Mouse (Mus musculus) CD4-positive, CD25-positive, alpha-beta regulatory T cell, adult 4 months (primary cell): ENCODE data around the gene Olfr771. TPM values are rescaled to one million over a fixed set of nuclear protein-coding genes. Genes with fewer than 3 reads are reported as not detected.
"Not testable (repeated sequence)": the region's sequence is repeated elsewhere in the genome, so short reads cannot be mapped to it uniquely, and the experiment has no call there.

Source experiments
- ATAC-seq: one replicate; pipeline ENCODE4 v1.8.0; 2017
- polyA plus RNA-seq, 2 experiments: library from polyadenylated mRNA; unstranded; fragments of 100-300 nt; shearing (Covaris generic); gene quantifications; one replicate each; pipeline ENCODE4 v1.2.1; 2017

The Olfr771 gene
- not detected for polyA plus RNA-seq

- no peak for ATAC-seq
Observed at GRCm38 (mm10) chr10:129164651-129165050, at the start of gene Olfr771. Gene Olfr771, minus strand, starts transcription at chr10:129164751.

DNA sequence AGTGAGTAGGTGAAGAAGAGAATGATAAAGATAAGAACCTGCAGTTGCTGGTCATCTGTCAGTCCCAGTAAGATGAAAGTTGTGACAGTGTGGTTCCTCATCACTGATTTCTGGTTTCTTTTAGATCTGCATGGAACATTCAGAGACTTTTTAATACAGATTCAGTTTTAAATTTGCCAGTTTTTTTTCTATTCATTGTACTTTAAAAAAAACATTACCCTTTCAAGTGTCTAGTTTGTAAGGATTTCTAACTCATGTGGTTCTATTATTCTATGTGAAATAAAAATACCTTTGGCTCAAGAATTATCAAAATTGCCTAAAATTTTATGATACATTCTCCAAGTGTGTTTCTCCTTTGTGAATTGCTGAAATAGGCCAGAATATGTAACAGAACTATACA, 22.8 kb upstream of the Olfr771 start, which contains the start of gene Olfr773:
Gene Olfr773 (minus strand): TSS at position 101 of the 400 bp plus-strand sequence.
- ATAC-seq = not testable (repeated sequence)

DNA sequence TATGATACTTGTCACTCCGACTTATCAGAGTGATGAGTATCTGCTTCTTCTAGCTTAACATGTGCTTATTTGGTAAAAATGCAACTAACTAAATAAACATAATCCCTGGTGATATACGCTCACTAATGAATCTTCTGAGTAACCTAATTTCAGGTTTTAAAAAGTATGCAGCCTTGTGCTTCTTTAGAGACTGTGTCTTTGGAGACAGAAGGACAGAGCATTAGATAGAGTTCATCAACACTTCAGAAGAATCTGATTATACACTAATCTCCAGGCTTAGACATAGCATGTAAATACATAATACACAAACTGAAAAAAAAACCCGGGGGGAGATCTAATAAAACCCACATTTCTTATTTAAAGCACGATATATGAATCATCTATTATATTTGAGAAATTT, 13.3 kb upstream of the Olfr771 start, which contains the start of gene Olfr772:
Gene Olfr772 (minus strand): TSS at position 101 of the 400 bp plus-strand sequence.
- ATAC-seq = not testable (repeated sequence)

DNA sequence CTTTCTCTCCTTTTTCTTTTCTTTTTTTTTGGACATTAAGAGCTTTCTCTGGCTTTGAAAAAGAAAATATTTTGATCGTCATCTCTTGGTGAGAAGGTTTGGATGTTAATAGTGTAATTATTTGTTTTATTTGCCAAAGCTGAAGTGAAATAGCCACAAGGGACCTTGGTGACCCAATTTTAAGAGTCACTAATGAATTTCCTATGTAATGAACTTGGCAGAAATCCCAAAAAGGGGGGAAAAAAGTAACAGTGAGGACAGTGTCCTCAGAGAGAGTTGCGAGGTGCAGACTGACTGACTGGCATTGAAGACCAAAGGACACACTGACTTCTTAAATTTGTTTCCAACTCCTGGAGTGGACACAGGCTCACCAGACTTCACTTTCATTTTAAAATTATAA, 25.7 kb downstream of the Olfr771 start, which contains the start of gene Olfr770:
Gene Olfr770 (minus strand): TSS at position 101 of the 400 bp plus-strand sequence.
- ATAC-seq = no peak

DNA sequence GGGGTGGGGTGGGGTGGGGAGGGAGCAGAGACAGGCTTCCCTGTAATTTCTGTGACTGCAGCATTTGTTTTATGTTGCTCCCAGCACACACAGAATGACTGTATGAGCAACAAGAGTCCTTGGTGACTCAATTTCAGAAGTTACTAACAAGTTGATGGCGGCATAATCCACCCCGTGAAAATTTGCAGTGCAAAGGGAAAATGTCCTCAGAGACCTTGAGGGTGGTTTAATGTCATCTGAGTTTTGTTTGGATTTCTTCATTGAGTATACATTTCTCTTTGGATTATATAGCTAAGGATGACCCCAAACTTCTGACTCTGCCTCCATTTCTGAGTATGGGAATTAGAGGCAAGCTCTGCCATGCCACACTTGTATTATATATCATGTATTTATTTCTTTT, 46.8 kb downstream of the Olfr771 start, which contains the start of gene Olfr769:
Gene Olfr769 (minus strand): TSS at position 101 of the 400 bp plus-strand sequence.
- ATAC-seq = no peak

- ATAC-seq = no peak
Observed at GRCm38 (mm10) chr10:129115146-129115545, 49.4 kb downstream of the Olfr771 start.

Other genes with a start within 250 kb of the Olfr771 start
- 10 to 100 TPM; 12.4 to 23.7 TPM for gene Rdh5, start 241.9 kb downstream of the Olfr771 start, polyA plus RNA-seq
- gene Bloc1s1, start 240.7 kb downstream of the Olfr771 start, polyA plus RNA-seq = 100 to 1,000 TPM; 227 to 233 TPM
- gene Itga7, start 230.9 kb downstream of the Olfr771 start, polyA plus RNA-seq = 1 to 10 TPM; 2.9 to 3.1 TPM
- gene Mettl7b, start 203.8 kb downstream of the Olfr771 start, polyA plus RNA-seq = not detected
- gene Olfr9, start 175.3 kb downstream of the Olfr771 start, polyA plus RNA-seq = not detected
- not detected for gene Olfr763, start 154.0 kb downstream of the Olfr771 start, polyA plus RNA-seq
- gene Olfr764-ps1, start 124.9 kb downstream of the Olfr771 start, polyA plus RNA-seq = not detected
- not detected for gene Olfr765, start 114.8 kb downstream of the Olfr771 start, polyA plus RNA-seq
- under 1 TPM in 1 of 2 experiments, not detected in 1; 0.11 TPM for gene Olfr766-ps1, start 95.8 kb downstream of the Olfr771 start, polyA plus RNA-seq
- gene Olfr767, start 81.8 kb downstream of the Olfr771 start, polyA plus RNA-seq = under 1 TPM in 1 of 2 experiments, not detected in 1; 0.17 TPM
- not detected for gene Olfr768, start 65.4 kb downstream of the Olfr771 start, polyA plus RNA-seq
- gene Olfr769, start 46.9 kb downstream of the Olfr771 start, polyA plus RNA-seq = not detected
- not detected for gene Olfr770, start 25.8 kb downstream of the Olfr771 start, polyA plus RNA-seq
- not detected for gene Olfr772, start 13.2 kb upstream of the Olfr771 start, polyA plus RNA-seq
- not detected for gene Olfr773, start 22.7 kb upstream of the Olfr771 start, polyA plus RNA-seq
- gene Olfr774, start 71.5 kb upstream of the Olfr771 start, polyA plus RNA-seq = not detected
- not detected for gene Olfr775, start 83.7 kb upstream of the Olfr771 start, polyA plus RNA-seq
- not detected for gene Olfr776, start 94.4 kb upstream of the Olfr771 start, polyA plus RNA-seq
- not detected for gene Olfr777, start 106.7 kb upstream of the Olfr771 start, polyA plus RNA-seq
- not detected for gene Olfr780, start 153.4 kb upstream of the Olfr771 start, polyA plus RNA-seq
- not detected for gene Olfr781, start 164.1 kb upstream of the Olfr771 start, polyA plus RNA-seq
- gene Olfr782, start 184.1 kb upstream of the Olfr771 start, polyA plus RNA-seq = not detected
- gene Olfr784, start 219.3 kb upstream of the Olfr771 start, polyA plus RNA-seq = under 1 TPM in 1 of 2 experiments, not detected in 1; 0.09 TPM
- under 1 TPM in 1 of 2 experiments, not detected in 1; 0.19 TPM for gene Olfr785, start 240.7 kb upstream of the Olfr771 start, polyA plus RNA-seq